Mouse (Mus musculus) left cerebral cortex, adult 9 months (tissue): ENCODE results near the gene Arl3.
A peak's percentile ranks its signal among the peaks of the same experiment; 100 is the strongest.

Source experiments
- DNase-seq, 2 experiments: peaks; one replicate each; pipeline ENCODE4 v3.0.0; 2022; ENCODE audit warnings: low spot score in 2 of 2

The Arl3 gene

GRCm38 (mm10) chr19:46533525-46533924, 39.5 kb downstream of the Arl3 start:
- no peak for DNase-seq

DNA sequence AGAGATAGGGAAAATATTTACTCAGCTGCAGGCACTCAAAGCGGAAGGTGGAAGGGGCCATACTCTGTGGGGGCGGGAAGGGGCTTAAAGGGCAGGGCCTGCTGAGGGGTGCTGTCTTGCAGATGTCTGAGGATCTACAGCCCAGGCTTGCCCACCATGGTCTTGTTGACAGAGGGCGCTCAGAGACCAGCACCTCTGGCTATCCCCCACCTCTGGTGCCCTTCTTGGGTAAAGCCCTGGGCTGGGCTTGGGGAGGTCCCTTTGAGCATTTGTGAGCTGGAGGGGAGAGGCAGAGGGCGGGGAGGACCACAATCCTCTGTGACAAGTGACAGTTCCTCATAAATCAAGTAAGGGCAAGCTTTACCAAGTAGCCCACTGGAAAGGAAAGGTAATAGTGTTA, 39.9 kb downstream of the Arl3 start:
- DNase-seq = no peak

DNA sequence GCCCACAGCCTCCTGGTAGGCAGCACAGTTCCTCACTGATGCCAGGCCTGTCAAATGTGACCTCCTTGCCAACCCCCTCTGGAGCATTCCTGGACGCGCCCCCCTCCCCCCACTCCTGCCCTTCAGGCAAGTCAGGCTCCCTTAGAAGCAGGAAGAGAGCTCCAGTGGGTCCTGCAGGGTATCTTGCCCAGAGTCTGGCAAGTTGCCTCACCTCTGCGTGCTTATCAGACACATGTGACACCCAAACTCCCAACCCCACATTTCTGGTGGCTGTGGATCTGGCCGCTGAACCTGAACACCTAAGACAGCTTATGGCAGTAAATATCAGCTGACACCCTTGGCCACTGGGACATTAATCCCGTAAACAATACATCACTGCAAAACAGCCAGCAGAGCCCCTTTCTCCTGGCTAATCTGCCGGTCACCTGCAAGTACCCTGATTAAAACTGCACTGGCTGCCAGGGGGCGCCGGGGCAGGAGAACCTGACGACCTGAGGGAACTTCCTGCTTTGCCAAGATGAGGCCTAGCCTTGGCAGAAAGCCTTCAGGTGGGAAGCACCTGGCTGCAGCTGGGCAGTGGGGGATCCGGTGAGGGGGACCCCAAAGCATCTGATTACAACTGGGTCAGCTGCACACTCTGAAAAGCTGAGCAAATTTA, 40.8 kb downstream of the Arl3 start:
- no peak for DNase-seq

- peak in 1 of 2 experiments; percentile 19 for DNase-seq
Measured at GRCm38 (mm10) chr19:46531071-46532030, 41.6 kb downstream of the Arl3 start.

GRCm38 (mm10) chr19:46530449-46530990, 42.5 kb downstream of the Arl3 start:
- peak in 1 of 2 experiments; percentile 3 for DNase-seq

- DNase-seq = peak in 1 of 2 experiments; percentile 14
Measured at GRCm38 (mm10) chr19:46529601-46530448, 43.2 kb downstream of the Arl3 start.

GRCm38 (mm10) chr19:46528529-46529213, 44.3 kb downstream of the Arl3 start:
- peak in 1 of 2 experiments; percentile 51 for DNase-seq

DNA sequence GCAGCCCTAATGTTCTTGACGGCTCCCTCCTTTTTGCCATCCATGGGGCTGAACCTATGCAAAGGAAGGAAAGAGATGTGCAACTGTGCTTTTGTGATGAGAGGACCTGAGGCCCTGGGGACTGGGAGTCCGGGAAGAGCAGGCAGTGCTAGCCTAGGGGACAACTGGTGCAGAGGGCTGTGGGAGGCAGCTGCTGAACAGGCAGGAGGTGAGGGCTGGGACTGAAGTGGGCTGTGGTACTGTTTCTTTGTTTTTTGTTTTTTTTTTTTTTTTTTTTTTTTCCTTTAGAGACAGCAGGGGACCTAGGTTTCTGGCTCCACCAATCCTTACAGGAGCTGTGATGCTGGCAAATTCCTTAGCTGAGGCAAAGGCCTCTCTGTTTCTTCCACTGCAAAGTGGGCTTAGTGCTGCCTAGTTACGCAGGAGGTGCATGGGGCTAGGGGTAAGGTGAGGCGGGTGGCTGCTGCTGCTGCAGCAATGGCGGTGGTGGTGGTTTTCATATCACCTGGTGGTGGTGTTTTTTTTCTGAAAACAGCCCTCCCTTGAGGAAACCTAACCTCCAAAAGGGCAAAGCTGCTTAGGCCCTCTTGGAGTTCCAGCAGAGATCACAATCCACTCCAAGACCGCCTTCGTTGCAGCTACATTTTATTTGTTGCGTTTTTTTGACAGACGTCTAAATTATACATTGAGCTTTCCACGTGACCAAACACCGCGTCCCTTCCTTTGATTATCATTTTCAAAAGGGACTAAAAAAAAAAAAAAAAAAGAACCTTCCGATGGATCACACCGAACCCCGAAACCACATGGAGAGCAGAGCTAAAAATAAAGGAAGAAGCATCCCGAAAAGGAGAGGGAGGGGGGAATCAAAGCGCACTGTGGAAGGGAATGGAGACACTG, 45.1 kb downstream of the Arl3 start:
- peak in 1 of 2 experiments; percentile 8 for DNase-seq

DNA sequence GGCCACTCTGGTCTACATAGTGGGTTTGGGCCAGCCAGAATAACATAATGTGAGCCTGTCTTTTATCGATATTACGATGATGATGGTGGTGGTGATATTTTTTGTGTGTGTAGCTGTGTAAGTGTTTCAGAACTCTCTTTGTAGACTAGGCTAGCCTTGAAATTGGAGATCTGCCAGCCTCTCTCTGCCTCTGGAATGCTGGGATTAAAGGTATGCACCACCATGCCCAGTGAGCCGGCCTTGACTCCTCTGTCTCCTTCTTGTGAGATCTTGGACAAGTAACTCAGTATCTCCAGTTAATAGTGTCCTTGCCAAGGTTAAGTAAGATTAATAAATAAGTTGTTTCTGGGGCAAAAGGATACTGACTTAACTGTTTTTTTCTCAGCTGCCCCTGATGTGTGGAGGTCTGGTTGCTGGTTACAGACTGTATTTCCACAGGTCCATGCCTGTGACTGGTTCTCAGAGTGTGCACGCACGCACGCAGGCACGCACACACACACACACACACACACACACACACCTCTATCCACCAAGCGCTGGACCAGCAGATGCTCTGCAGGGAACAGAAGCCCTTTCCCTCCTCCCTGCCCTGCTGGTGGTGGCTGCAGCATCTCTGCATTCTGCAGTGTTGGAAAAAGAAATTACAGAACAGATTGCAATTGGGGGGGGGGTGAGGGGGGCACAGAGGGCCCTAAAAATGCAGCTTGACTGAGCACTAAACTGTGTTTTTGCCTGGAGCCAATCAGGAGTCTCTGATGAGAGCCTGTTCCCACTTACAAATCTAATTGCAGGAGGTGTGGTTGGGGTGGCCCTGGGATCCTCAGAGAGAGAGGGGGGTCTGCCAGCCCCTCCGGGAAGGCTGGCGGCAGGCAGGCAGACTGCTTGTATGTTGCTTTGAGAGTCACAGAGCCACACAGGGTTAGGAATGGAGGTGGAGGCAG, 47.0 kb downstream of the Arl3 start:
- DNase-seq = peak in 1 of 2 experiments; percentile 3

DNA sequence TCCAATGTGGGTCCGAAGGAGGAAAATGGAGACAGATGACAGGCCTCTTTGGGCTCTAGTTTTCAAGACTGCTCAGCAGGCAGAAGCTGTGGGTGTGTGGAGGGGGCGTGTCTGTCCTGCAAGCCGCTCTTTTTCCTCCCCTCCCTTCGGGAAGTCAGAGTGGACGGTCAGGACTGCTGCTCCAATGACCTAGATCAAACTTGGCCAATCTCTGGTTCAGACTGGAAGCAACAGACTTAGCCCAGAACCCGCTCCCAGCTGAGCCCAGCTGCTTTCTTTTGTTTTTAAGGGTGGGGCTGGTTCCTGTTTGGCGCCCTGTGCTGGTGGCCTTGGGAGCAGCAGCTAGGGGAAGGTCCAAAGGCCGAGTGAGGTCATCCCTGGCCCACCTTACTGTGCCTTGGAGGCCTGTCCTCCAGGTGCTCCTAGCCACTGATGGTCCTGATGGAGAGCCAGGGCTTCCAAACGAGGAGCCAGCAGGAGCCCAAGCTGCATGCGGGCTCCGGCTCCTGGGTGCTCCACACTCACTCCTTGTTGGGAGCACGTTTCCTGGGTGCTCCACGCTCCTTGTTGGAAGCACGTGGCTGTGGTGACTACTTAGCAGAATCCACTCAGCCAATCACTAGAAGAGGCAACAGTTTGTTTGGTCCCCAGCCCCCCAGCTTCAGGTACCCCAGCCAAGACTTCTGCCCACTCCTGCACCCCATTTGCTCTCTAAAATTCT, 48.2 kb downstream of the Arl3 start:
- peak in 1 of 2 experiments; percentile 34 for DNase-seq

DNA sequence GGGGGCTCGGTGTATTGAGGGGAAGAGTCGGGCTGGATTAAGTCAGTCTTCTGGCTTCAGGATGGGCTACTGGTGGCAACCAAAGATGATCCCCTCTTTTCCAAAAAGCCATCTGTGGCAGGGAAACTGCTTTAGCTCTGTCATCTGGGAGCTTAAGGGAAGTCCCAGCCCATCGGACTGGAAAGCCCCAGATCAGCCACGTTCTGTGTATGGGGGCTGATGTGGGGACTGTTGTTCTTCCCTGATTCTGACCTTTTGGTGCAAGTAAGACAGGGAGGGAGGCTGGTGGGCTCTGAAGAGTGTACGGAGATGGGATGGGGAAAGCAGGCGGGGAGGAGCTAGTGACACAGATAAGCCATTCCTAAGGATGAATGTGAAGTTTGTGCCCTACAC, 48.9 kb downstream of the Arl3 start:
- no peak for DNase-seq

- peak; percentile 83 to 85 for DNase-seq
Measured at GRCm38 (mm10) chr19:46523480-46524151, 49.4 kb downstream of the Arl3 start.

DNA sequence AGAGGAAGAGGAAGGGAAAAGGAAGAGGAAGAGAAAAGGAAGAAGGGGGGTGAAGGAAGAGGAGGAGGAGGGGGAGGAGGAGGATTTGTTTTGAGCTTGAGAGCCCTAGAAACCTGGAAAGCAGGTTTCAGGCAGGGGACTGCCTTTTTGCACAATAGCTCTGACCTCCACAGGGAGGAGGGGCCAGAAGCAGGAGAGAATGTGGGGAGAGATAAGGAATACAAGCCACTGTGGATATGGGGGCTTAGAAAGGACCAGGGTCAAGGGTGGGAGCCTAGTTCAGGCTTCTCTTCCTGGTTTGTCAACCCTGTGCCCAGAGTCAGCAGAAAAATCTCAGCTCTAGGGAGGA, 49.9 kb downstream of the Arl3 start:
- no peak for DNase-seq

GRCm38 (mm10) chr19:46522433-46523044, 50.5 kb downstream of the Arl3 start:
- DNase-seq = no peak

- no peak for DNase-seq
Measured at GRCm38 (mm10) chr19:46521698-46522097, 51.3 kb downstream of the Arl3 start.

GRCm38 (mm10) chr19:46518828-46519621, 54.0 kb downstream of the Arl3 start:
- DNase-seq = no peak
